Mouse (Mus musculus) spleen, adult 2 months (tissue): ENCODE measurements at regions not wholly inside any gene's neighbourhood (a gene's known extent, or its start where the extent isn't known, plus 50 kb on each side); places are given as distances from the start of the nearest gene placed in this dataset.

ENCODE experiments used
- CTCF ChIP-seq: fragments of 200-500 bp; IDR thresholded peaks from 2 replicates; pipeline ENCODE4 v1.5.1; 2011; ENCODE audit warnings: mild to moderate bottlenecking, inconsistent platforms; ENCODE audit not compliant: insufficient read depth, insufficient read length, insufficient replicate concordance; ENCODE audit errors: extremely low read depth
- POLR2A ChIP-seq: fragments of 200-500 bp; IDR thresholded peaks from 2 replicates; pipeline ENCODE4 v1.6.1; 2011; ENCODE audit warnings: low read depth, low read length, inconsistent platforms

DNA sequence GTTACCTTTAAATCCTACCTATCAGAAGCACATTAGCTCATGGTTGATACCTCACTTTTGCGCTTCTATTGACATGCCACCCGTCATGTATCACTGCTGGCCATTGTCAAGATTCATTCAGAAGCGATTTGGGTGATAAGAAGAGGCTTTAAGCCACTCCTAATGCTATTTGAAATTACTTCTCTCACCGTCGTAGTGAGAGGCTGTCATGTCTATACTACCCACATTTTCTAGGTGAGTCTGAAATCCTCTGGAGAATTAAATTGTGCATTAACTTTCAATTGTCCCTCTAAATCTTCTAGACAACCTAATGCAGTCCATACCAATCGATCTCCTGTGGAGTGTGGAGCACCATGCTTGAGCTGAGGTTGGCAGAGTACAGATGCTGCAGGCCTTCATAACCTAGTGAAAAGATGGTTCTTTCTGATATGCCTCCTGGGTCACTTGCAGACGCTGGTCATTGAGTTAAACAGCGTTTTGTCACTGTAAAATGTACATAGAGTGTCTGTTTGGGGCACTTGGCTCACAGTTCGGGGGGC is 312.5 kb downstream of the Hace1 start:
- TF ChIP-seq CTCF = no peak
- no peak for TF ChIP-seq POLR2A
